15 mouse cellular contexts compared by ENCODE assay signal in the genomic region with DNA sequence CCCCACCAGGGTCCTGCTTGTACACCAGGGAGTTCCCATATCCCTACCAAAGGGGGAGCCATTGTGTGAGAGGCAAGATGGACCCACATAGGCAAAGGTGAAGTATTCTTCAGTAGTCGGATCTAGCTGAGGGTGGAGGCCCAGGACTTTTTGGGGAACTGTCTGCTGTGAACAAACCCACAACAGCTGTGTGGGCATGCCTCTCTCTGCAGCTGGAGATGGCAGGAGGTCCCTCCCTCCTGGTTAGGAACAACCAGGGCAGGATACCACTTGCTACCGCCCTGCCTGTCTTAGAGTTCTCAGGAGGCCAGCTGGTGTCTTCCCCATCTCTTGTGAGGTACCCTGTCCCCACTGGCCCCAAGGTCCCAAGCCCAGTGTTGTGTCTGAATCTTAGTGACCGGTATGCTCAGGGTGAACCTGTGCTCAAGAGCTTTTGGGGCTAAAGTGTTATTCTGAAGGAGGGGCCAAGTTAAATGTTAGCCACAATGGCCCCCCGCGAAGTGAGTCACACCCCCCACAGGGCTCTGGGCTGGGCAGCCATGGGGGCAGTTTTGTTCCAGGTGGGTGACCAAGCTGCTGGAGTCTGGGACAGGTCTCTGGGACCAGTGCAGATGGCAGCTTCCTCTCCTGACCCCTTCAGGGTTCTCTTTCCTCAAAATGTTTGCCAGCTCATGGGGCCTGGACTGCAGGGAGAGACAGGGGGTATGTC. TPM values are rescaled to one million over a fixed set of nuclear protein-coding genes. Genes with fewer than 3 reads are reported as not detected.
DNase-seq lines count a peak whose midpoint lies in the region; ATAC-seq lines count a peak whose summit lies in the region.
"Had no signal": no experiment of that assay in that cellular context is flagged by ENCODE, and none has a peak within 500 bp of the region (broad histone marks: within the 10 kb centered on the region; RNA-seq: fewer than 3 reads in every experiment).

No protein-coding gene starts in this region.

- H3K36me3 ChIP-seq in heart, embryonic 10.5 days: peaks cover 25% of the 10 kb centered on the region
- H3K36me3 ChIP-seq in intestine, embryonic 16.5 days (ENCODE audit: control insufficient read depth, insufficient read depth, low read length): no peaks in the 10 kb centered on the region
- H3K36me3 ChIP-seq: limb, embryonic 15.5 days had no signal

- no peaks in the 10 kb centered on the region for H3K9me3 ChIP-seq in heart, embryonic 10.5 days
- no peaks in the 10 kb centered on the region for H3K9me3 ChIP-seq in intestine, embryonic 16.5 days (ENCODE audit: control insufficient read depth, low read length)
- H3K9me3 ChIP-seq: limb, embryonic 15.5 days had no signal

- H3K4me3 ChIP-seq in heart, embryonic 10.5 days: no peak overlapping the region
- H3K4me3 ChIP-seq in intestine, embryonic 16.5 days (ENCODE audit: low read length): no peak overlapping the region
- H3K4me3 ChIP-seq: heart, adult 2 months; limb, embryonic 15.5 days had no signal

- peak overlapping the region; percentile 34; the same call in 1 of the 2 replicates for H3K9ac ChIP-seq in intestine, embryonic 16.5 days (ENCODE audit: low read depth, low read length)
- H3K9ac ChIP-seq: limb, embryonic 15.5 days; lung, embryonic 14.5 days had no signal

- H3K4me1 ChIP-seq in heart, embryonic 10.5 days: peaks cover 77% of the 10 kb centered on the region
- peaks cover 39% of the 10 kb centered on the region for H3K4me1 ChIP-seq in intestine, embryonic 16.5 days (ENCODE audit: control insufficient read depth, insufficient read depth, low read length)

- H3K27me3 ChIP-seq in heart, embryonic 10.5 days (ENCODE audit: insufficient read depth, poor library complexity, severe bottlenecking): peaks cover 28% of the 10 kb centered on the region
- H3K27me3 ChIP-seq in intestine, embryonic 16.5 days (replicated peaks; ENCODE audit: control insufficient read depth, insufficient read depth, low read length): peaks cover 3% of the 10 kb centered on the region; the same call in 1 of the 2 replicates

- no peak for DNase-seq in heart, embryonic 10.5 days (ENCODE audit: low spot score)
- no peak for DNase-seq in heart, postnatal 10 days
- DNase-seq in kidney, postnatal 25 days: peak; percentile 82 to 92
- DNase-seq in thymus, postnatal 0 days (ENCODE audit: low spot score): peak; percentile 83
- no peak for DNase-seq in embryo, embryonic 10.5 days (ENCODE audit: low spot score)
- no peak for DNase-seq in gastrocnemius, adult 8-10 months (ENCODE audit: low spot score in 2 of 2)
- DNase-seq in liver: no peak
- DNase-seq: cerebellum, adult 11-12 months; heart, adult 2 months; lung, embryonic 14.5 days; right cerebral cortex, postnatal 14 days had no signal

- 76% methylated on average over 5 of the region's 5 CpGs for WGBS in heart, embryonic 10.5 days
- 83% methylated on average over 5 of the region's 5 CpGs for whole genome bisulfite sequencing in intestine, embryonic 16.5 days

- intact Hi-C loops in heart, postnatal 10 days (cut with DNase I): loop anchor here (5.0 kb wide), 1 partner anchor 128 kb away; no protein-coding TSS in a partner anchor

- no peak overlapping the region for H3K4me2 ChIP-seq in intestine, embryonic 16.5 days (ENCODE audit: low read depth, low read length)
- H3K4me2 ChIP-seq: limb, embryonic 15.5 days; lung, embryonic 14.5 days had no signal

- H3K27ac ChIP-seq in heart, embryonic 10.5 days: peak overlapping the region; percentile 42; the same call in 1 of the 2 replicates
- peak overlapping the region; percentile 95 for H3K27ac ChIP-seq in intestine, embryonic 16.5 days (ENCODE audit: low read length)
- H3K27ac ChIP-seq: heart, adult 2 months had no signal

- no peak for ATAC-seq in intestine, embryonic 16.5 days
- ATAC-seq: activated CD4-positive, CD25-positive, alpha-beta regulatory T cell, adult 4 months; hindbrain, embryonic 16.5 days had no signal

RNA-seq across cellular contexts. Expression of gene Lad1, which starts 4.6 kb away (rescaled TPM):
- 3.3 and 6.8 TPM in 2 replicates for polyA plus RNA-seq in heart, embryonic 10.5 days (2016; fragmentation: Nextera tagmentation; extraction: Ambion mirVana)
- total RNA-seq in heart, postnatal 10 days (2021): 10 to 100 TPM in 1 of 2 experiments, 1 to 10 TPM in 1; 9.4 to 10.8 TPM
- polyA plus RNA-seq in intestine, embryonic 16.5 days (2015; fragmentation: Nextera tagmentation; extraction: Ambion mirVana): 260 and 283 TPM in 2 replicates
- polyA plus RNA-seq in thymus, postnatal 0 days (2015; fragmentation: Nextera tagmentation; extraction: Ambion mirVana): 12.1 and 12.5 TPM in 2 replicates
- not detected for total RNA-seq in gastrocnemius, adult 8-10 months (2022)

RNA-seq across cellular contexts. Expression of gene Tnnt2, which starts 22.3 kb away (rescaled TPM):
- 2,168 and 3,634 TPM in 2 replicates for polyA plus RNA-seq in heart, embryonic 10.5 days (2016; fragmentation: Nextera tagmentation; extraction: Ambion mirVana)
- 1,000 to 10,000 TPM; 7,447 to 7,490 TPM for total RNA-seq in heart, postnatal 10 days (2021)
- polyA plus RNA-seq in intestine, embryonic 16.5 days (2015; fragmentation: Nextera tagmentation; extraction: Ambion mirVana): 23.5 and 26.7 TPM in 2 replicates
- polyA plus RNA-seq in thymus, postnatal 0 days (2015; fragmentation: Nextera tagmentation; extraction: Ambion mirVana): 3.2 and 3.6 TPM in 2 replicates
- total RNA-seq in gastrocnemius, adult 8-10 months (2022): 1 to 10 TPM; 4.0 to 5.8 (median 4.6) TPM

RNA-seq across cellular contexts. Expression of gene Tnni1, which starts 34.6 kb away (rescaled TPM):
- 2,290 and 3,821 TPM in 2 replicates for polyA plus RNA-seq in heart, embryonic 10.5 days (2016; fragmentation: Nextera tagmentation; extraction: Ambion mirVana)
- 100 to 1,000 TPM; 610 to 792 TPM for total RNA-seq in heart, postnatal 10 days (2021)
- 6.4 and 8.7 TPM in 2 replicates for polyA plus RNA-seq in intestine, embryonic 16.5 days (2015; fragmentation: Nextera tagmentation; extraction: Ambion mirVana)
- 7.5 and 7.9 TPM in 2 replicates for polyA plus RNA-seq in thymus, postnatal 0 days (2015; fragmentation: Nextera tagmentation; extraction: Ambion mirVana)
- total RNA-seq in gastrocnemius, adult 8-10 months (2022): 100 to 1,000 TPM; 238 to 314 (median 288) TPM
- polyA plus RNA-seq: activated CD4-positive, CD25-positive, alpha-beta regulatory T cell, adult 4 months had no signal

RNA-seq across cellular contexts. Expression of gene Phlda3, which starts 47.9 kb away (rescaled TPM):
- 63.2 and 65.3 TPM in 2 replicates for polyA plus RNA-seq in heart, embryonic 10.5 days (2016; fragmentation: Nextera tagmentation; extraction: Ambion mirVana)
- total RNA-seq in heart, postnatal 10 days (2021): 10 to 100 TPM; 35.4 to 36.7 TPM
- polyA plus RNA-seq in intestine, embryonic 16.5 days (2015; fragmentation: Nextera tagmentation; extraction: Ambion mirVana): 36.2 and 36.6 TPM in 2 replicates
- polyA plus RNA-seq in thymus, postnatal 0 days (2015; fragmentation: Nextera tagmentation; extraction: Ambion mirVana): 46.0 and 46.5 TPM in 2 replicates
- total RNA-seq in gastrocnemius, adult 8-10 months (2022): 100 to 1,000 TPM; 131 to 182 (median 168) TPM

Comparison
In these comparisons a context has a peak if more than half of its experiments do, and no peak if none do; other contexts are left out.
1. DNase-seq: peak in kidney, postnatal 25 days (2 of 2) and thymus, postnatal 0 days (single experiment); none in heart, embryonic 10.5 days (single experiment), heart, postnatal 10 days (0 of 2), embryo, embryonic 10.5 days (single experiment), gastrocnemius, adult 8-10 months (0 of 2) and liver (single experiment).
2. RNA of gene Lad1, which starts 4.6 kb away (polyA plus RNA-seq): 260 to 283 TPM in intestine, embryonic 16.5 days; 12.1 to 12.5 TPM in thymus, postnatal 0 days and 3.3 to 6.8 TPM in heart, embryonic 10.5 days; every median in the first group is over 10 times any median in the second.
3. RNA of gene Tnnt2, which starts 22.3 kb away (polyA plus RNA-seq): 2,168 to 3,634 TPM in heart, embryonic 10.5 days; 23.5 to 26.7 TPM in intestine, embryonic 16.5 days and 3.2 to 3.6 TPM in thymus, postnatal 0 days; every median in the first group is over 10 times any median in the second.
4. RNA of gene Tnni1, which starts 34.6 kb away (polyA plus RNA-seq): 2,290 to 3,821 TPM in heart, embryonic 10.5 days; 7.5 to 7.9 TPM in thymus, postnatal 0 days and 6.4 to 8.7 TPM in intestine, embryonic 16.5 days; every median in the first group is over 100 times any median in the second.